Mouse (Mus musculus) spleen, adult 18-20 months (tissue): ENCODE results near the gene Lpcat3.
"Not testable (repeated sequence)": the region's sequence is repeated elsewhere in the genome, so short reads cannot be mapped to it uniquely, and the experiment has no call there.

Source experiments
- DNase-seq, 2 experiments: peaks; one replicate each; pipeline ENCODE4 v3.0.0; 2022; ENCODE audit warnings: mixed read lengths in 2 of 2

Lpcat3 gene

GRCm38 (mm10) chr6:124679486-124679885 lies 16.7 kb downstream of the Lpcat3 start:
- DNase-seq = no peak

DNA sequence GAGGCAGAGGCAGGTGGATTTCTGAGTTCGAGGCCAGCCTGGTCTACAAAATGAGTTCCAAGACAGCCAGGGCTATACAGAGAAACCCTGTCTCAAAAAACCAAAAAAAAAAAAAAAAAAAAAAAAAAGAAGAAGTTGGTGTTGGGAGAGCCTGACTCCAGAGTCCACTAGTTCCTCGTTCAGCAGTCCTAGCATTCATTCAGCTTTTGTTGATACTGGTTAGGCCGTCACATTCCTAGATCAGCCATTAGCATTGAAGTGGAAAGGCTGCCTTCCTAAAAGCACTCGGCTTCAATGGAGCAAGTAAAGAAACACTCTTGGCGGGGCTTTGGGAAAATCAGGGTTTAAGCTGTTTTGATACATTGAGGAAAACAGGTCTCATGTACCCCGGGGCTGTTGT lies 19.5 kb downstream of the Lpcat3 start:
- not testable (repeated sequence) for DNase-seq

GRCm38 (mm10) chr6:124683591-124684417 lies 21.0 kb downstream of the Lpcat3 start:
- DNase-seq = no peak

DNA sequence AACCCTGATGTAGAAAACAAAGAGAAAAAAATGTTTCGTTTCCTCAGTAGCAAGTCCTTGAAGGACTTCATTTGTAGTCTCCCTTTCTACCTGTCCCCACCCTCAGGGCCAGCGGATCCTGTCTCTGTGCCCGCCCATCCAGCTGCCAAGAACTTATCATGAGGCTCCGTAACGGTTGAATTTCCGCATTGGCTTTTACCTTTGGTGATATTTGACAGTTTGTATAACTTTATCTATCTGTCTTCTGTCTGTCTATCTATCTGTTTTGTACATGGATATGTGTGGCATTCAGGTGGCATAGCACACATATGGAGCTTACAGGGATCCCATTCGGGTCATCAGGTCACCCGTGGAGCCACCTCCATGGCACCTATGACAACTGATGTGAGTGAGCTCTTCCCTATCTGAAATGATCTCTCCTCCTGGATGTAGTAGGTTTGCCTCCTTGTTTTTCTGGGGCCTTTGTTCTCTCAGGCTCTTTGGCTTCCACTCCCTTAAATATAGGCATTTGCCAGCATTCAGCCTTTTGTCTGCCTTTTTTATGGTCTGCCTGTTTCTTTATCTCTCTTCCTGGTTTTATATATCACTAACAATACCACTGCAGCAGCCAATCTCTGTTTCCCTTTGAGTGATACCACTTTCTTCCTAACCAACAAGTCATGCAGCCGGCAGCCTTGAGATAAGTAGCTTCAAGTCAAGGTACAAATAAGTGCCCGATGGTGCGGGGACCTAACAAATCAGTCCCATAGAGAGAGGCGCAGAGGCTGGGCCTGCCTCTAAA lies 23.0 kb downstream of the Lpcat3 start:
- DNase-seq = no peak

DNA sequence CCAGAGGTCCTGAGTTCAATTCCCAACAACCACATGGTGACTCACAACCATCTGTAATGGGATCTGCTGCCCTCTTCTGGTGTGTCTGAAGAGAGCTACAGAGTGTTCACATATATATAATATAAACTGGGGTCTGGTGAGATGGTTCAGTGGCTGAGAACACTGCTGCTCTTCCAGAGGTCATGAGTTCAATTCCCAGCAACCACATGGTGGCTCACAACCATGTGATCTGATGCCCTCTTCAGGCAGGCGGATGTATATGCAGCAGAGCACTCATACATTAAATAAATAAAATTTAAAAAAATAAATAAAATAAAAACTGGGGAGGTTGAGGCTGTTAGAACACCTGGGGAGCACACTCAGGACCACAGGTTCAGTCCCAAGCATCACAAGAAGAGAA lies 23.8 kb downstream of the Lpcat3 start:
- DNase-seq = not testable (repeated sequence)

GRCm38 (mm10) chr6:124688151-124688758 lies 25.4 kb downstream of the Lpcat3 start:
- no peak for DNase-seq

- DNase-seq = no peak
Observed at GRCm38 (mm10) chr6:124689011-124689410, 26.2 kb downstream of the Lpcat3 start.

DNA sequence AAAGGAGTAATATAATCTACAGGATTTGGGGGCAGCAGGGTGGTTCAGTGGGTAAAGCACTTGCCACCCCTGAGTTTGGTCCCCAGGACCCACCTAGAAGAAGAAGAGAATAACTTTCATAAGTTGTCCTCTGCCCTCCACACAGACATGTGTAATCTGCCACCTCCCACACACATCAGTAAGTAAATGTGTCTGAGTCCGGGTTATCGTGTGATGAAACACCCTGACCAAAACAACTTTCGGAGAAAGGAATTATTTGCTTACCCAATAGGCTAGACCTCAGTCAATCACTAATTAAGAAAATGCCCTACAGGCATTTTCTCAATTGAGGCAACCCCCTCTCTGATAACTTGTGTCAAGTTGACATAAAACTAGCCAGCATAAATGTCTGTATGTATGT lies 27.7 kb downstream of the Lpcat3 start:
- DNase-seq = no peak

DNA sequence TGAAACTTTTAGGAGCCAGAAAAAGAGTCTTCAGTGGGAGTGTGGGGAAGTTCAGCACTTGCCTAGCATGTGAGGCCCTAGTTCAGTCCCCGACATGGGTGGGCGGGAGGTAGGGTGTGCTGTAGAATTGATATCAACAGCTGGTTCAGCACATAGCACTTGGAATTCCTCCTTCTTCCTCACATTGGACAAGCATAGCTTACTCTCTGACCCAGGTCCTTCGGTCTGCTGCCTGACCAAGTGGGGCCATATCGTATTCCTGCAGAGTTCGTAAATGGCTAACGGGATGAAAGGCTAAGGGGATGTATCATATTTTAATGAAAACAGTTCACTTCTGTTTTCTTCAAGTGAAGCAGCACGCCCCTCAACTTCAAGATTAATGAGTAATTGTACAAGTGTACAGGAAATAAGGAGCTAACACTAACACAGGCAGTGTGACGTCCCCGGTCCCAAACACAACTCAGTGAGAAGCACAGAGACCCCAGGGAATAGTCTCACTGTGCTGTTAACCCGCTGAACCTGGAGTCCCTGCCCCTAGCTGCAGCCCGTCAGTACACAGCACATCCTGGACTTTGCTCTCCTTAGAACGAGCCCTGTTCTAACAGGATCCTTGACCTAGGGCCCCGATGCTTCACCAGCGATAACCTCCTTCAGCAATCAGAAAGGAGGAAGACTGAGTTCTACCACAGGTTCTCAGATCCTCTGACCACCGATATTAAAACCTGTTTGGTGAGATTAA lies 30.6 kb downstream of the Lpcat3 start:
- no peak for DNase-seq

- DNase-seq = no peak
Observed at GRCm38 (mm10) chr6:124694166-124694955, 31.5 kb downstream of the Lpcat3 start.

- no peak for DNase-seq
Observed at GRCm38 (mm10) chr6:124696441-124697150, 33.8 kb downstream of the Lpcat3 start.

- no peak for DNase-seq
Observed at GRCm38 (mm10) chr6:124698751-124699150, 35.9 kb downstream of the Lpcat3 start.

DNA sequence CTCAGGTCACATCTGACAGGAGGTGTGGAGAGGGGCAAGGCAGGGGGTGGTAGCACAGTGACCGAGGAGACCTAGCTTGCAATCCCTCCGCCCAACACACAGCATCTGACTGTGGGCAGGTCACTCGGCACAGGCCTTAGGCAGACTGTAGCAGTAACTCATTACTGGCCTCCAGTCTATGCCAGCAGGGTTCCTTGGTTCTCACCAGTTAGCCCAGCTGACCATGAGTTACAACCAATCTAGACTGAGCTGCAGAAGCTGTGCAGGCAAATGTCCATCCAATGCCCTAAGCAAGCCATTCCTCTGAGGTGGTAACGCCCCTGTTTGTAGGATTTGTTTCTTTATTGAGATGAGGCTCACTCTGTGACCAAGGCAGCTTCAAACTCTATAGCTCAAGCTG lies 36.5 kb downstream of the Lpcat3 start:
- no peak for DNase-seq

DNA sequence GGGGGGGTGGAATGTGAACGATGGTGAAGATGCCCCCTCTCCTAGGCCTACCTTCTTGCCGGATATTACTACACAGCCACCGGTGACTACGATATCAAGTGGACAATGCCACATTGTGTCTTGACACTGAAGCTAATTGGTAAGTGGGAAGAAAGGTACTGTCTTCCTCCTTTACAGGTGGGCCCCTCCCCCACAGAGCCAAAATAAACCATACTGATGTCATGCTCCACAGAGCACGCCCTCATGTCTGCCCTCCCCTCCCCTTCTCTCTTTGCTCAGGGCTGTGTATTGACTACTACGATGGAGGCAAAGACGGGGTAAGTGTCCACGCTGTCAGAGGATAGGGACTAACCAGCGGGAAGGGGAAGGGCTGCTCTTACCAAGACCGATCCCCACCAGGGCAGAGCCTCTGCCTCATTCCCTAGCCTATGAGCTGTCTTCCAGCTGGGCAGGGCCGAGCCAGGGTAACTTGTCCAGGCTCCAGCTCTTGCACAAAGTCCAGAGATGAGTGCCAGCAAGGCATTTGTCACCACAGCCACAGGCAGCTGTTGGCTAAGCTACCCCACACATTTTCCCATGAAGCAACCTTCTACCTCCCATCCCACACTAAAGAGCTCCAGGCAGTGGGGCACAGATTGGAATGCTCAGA lies 37.3 kb downstream of the Lpcat3 start:
- no peak for DNase-seq

DNA sequence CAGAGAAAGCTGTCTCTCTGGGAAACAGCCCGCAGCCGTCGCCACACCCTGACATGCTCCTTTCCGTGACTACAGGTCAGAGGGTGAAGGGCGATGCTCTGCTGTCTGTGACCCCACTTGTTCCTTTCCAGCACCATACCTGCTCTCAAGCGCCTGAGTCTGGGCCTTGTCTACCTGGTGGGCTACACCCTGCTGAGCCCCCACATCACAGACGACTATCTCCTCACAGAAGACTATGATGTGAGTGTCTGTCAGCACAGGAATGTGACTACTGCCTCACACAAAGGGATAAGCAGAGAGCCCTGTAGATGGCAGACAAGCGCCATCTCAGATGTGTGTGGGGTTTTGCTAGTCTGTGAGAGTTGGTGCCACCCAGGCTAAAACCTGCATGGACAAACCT lies 38.5 kb downstream of the Lpcat3 start:
- no peak for DNase-seq

GRCm38 (mm10) chr6:124702102-124702783 lies 39.4 kb downstream of the Lpcat3 start:
- no peak for DNase-seq

DNA sequence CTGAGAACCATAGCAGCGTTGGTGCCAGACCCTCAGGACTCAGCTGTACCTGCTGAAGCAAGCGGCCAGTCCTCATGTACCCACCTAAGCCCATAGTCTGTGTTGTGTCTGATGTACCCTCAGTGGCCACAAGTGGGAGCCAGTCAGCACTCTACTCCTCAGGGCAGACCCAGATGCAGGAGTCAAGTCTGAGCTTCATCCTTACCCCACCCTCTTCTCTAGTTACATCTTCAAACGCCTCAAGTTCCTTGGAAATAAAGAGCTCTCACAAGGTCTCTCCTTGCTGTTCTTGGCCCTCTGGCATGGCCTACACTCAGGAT lies 39.9 kb downstream of the Lpcat3 start:
- peak; percentile 61 to 81 for DNase-seq

DNA sequence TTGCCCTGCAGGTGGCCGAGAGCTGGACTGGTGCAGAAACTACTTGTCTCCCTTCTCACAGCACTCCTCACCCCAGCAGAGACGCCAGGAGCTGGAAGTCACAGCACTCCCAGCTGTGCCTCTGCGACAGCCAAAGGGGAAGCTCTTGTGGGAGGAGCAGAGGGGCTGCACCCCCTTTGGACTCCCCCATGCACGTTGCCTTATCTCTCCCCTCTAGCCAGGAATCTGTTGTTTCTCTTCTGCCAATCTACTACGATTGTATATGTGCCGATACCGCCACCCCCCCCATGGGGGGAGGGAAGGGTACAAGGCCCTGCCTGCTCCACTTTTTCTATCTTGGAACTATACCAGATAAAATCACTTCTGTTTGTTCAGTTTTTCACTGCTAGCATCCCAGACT lies 41.0 kb downstream of the Lpcat3 start:
- DNase-seq = no peak

GRCm38 (mm10) chr6:124704417-124704816 lies 41.6 kb downstream of the Lpcat3 start:
- DNase-seq = no peak

DNA sequence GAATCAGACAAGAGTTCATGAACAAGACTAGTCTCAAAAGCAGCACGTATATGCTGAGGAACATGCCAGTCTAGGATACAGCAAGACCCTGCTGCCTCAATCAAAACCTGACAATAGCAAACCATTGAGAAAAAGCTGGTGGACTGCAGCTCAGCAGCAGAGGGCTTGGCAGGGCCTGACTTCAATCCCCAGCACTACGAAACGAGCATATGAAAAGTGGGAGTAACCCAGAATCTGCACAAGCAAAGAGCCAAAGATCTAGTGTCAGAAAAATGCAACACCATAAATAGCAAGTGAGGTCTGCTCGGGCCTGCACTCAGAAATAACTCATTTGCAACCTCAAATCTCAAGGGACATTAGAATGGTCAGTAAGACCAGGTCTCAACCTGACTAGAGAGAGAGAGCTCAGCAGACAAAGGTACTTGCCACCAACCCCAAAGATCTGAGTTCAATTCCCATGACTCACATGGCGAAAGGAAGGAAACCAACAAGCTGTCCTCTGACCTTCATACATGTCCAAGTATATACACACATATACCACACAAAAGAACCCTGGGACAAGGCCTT lies 43.3 kb downstream of the Lpcat3 start:
- no peak for DNase-seq
